Mouse (Mus musculus) limb, embryonic 12.5 days (tissue): Measurements from ENCODE around the gene Crisp2. TPM values are rescaled to one million over a fixed set of nuclear protein-coding genes. Genes with fewer than 3 reads are reported as not detected.

Experiments
- polyA plus RNA-seq: library from polyadenylated mRNA; unstranded; fragments of >200 nt; fragmentation: Nextera tagmentation; extraction: Ambion mirVana; gene quantifications from 2 replicates; pipeline ENCODE4 v1.2.1, GENCODE M21; 2016

Gene Crisp2
- polyA plus RNA-seq, 1 experiment from 2014 or later: not detected

Other genes starting within 250 kb of the Crisp2 start
- gene Esp6, start 245.5 kb downstream of the Crisp2 start, polyA plus RNA-seq: not detected in 2 replicates
- not detected in 2 replicates for gene Esp4, start 208.4 kb downstream of the Crisp2 start, polyA plus RNA-seq
- not detected in 2 replicates for gene Esp3, start 174.9 kb downstream of the Crisp2 start, polyA plus RNA-seq
- gene Esp1, start 79.9 kb downstream of the Crisp2 start, polyA plus RNA-seq: not detected in 2 replicates
- gene Rhag, start 4.1 kb upstream of the Crisp2 start, polyA plus RNA-seq: 2.5 and 2.9 TPM in 2 replicates
- gene 9130008F23Rik, start 73.6 kb upstream of the Crisp2 start, polyA plus RNA-seq: 1.1 and 1.5 TPM in 2 replicates
- not detected in 2 replicates for gene Glyatl3, start 107.3 kb upstream of the Crisp2 start, polyA plus RNA-seq
- 35.8 and 37.1 TPM in 2 replicates for gene Mut, start 127.7 kb upstream of the Crisp2 start, polyA plus RNA-seq
- 32.1 and 33.7 TPM in 2 replicates for gene Cenpq, start 128.0 kb upstream of the Crisp2 start, polyA plus RNA-seq